Mouse (Mus musculus): ENCODE data around the gene Sema4b.

DNA sequence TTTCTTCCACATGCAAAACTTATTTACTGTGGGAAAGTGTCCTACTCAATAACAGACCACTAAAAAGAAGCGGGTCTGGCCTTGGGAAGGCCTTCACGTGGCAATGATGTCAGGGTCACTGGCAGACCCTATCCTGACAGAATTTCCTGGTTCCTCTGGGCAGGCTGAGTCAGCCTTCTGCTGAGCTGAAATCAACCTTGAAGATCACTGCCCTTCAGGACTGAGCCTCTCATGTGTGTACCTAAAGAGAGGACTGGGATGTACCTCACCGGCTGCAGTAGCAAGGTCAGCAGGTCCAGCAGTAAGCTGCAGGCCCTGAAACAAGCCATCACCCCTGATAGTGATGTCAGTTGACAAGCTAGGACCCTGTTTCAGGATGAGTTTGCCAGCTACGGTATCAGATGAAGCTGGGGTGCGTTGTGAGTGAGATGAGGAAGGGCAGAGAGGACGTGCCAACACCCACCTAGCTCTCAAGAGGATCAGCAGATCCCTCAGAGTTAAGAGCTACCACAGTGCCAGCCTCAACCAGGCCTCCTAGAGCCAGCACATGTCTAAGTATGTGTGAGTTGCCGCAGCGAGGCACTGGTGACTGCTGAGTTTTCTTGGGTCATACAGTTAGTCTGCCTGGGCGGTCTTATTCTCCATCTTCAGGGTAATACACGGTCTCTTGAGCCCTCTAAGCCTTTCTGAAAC lies 8.5 kb upstream of the Sema4b start:
- TF ChIP-seq CTCF (IDR thresholded peaks at IDR 0.05), result no peak
- TF ChIP-seq EP300 (IDR thresholded peaks at IDR 0.05), result no peak
